Mouse (Mus musculus): ENCODE data around the gene Lifr.

Lifr gene

GRCm38 (mm10) chr15:7157658-7158057 lies 67.2 kb downstream of the Lifr start:
- DNase-seq (ENCODE audit: low spot score in 2 of 2): no peak

GRCm38 (mm10) chr15:7159869-7160268 lies 69.5 kb downstream of the Lifr start:
- no peak for DNase-seq (ENCODE audit: low spot score in 2 of 2)

- DNase-seq (ENCODE audit: low spot score in 2 of 2): no peak
Observed at GRCm38 (mm10) chr15:7160321-7160720, 69.9 kb downstream of the Lifr start.

GRCm38 (mm10) chr15:7163851-7164250 lies 73.4 kb downstream of the Lifr start:
- DNase-seq (ENCODE audit: low spot score in 2 of 2): no peak

GRCm38 (mm10) chr15:7166735-7167134 lies 76.3 kb downstream of the Lifr start:
- DNase-seq (ENCODE audit: low spot score in 2 of 2): no peak

GRCm38 (mm10) chr15:7167238-7167905 lies 77.0 kb downstream of the Lifr start:
- no peak for DNase-seq (ENCODE audit: low spot score in 2 of 2)

- no peak for DNase-seq (ENCODE audit: low spot score in 2 of 2)
Observed at GRCm38 (mm10) chr15:7167906-7168532, 77.6 kb downstream of the Lifr start.

GRCm38 (mm10) chr15:7172875-7173274 lies 82.5 kb downstream of the Lifr start:
- no peak for DNase-seq (ENCODE audit: low spot score in 2 of 2)

- no peak for DNase-seq (ENCODE audit: low spot score in 2 of 2)
Observed at GRCm38 (mm10) chr15:7173346-7173745, 82.9 kb downstream of the Lifr start.

- no peak for DNase-seq (ENCODE audit: low spot score in 2 of 2)
Observed at GRCm38 (mm10) chr15:7173776-7174175, 83.4 kb downstream of the Lifr start.

- no peak for DNase-seq (ENCODE audit: low spot score in 2 of 2)
Observed at GRCm38 (mm10) chr15:7180576-7180975, 90.2 kb downstream of the Lifr start.

- DNase-seq (ENCODE audit: low spot score in 2 of 2): no peak
Observed at GRCm38 (mm10) chr15:7187682-7188081, 97.3 kb downstream of the Lifr start.

GRCm38 (mm10) chr15:7189678-7190454 lies 99.5 kb downstream of the Lifr start:
- no peak for DNase-seq (ENCODE audit: low spot score in 2 of 2)

- DNase-seq (ENCODE audit: low spot score in 2 of 2): no peak
Observed at GRCm38 (mm10) chr15:7191074-7191473, 100.7 kb downstream of the Lifr start.

GRCm38 (mm10) chr15:7192582-7192981 lies 102.2 kb downstream of the Lifr start:
- DNase-seq (ENCODE audit: low spot score in 2 of 2): no peak

GRCm38 (mm10) chr15:7194147-7194720 lies 103.8 kb downstream of the Lifr start:
- DNase-seq (ENCODE audit: low spot score in 2 of 2): no peak

- DNase-seq (ENCODE audit: low spot score in 2 of 2): no peak
Observed at GRCm38 (mm10) chr15:7194748-7195221, 104.4 kb downstream of the Lifr start.

GRCm38 (mm10) chr15:7197652-7198445 lies 107.4 kb downstream of the Lifr start:
- no peak for DNase-seq (ENCODE audit: low spot score in 2 of 2)

GRCm38 (mm10) chr15:7198816-7199215 lies 108.4 kb downstream of the Lifr start:
- DNase-seq (ENCODE audit: low spot score in 2 of 2): no peak

GRCm38 (mm10) chr15:7200286-7200685 lies 109.9 kb downstream of the Lifr start:
- DNase-seq (ENCODE audit: low spot score in 2 of 2): no peak
